Mouse (Mus musculus): ENCODE data around the gene Hemk1. TPM values are rescaled to one million over a fixed set of nuclear protein-coding genes. Genes with fewer than 3 reads are reported as not detected.
A peak's percentile ranks its signal among the peaks of the same experiment; 100 is the strongest.

The Hemk1 gene
- total and polyA plus RNA-seq, 3 experiments = 11.9 to 20.5 (median 12.1) TPM

GRCm38 (mm10) chr9:107298059-107298780, 39.9 kb downstream of the Hemk1 start:
- Histone ChIP-seq H3K9ac (ENCODE audit: insufficient read depth, low read depth) (peak overlapping the region; percentile 16; the same call in 1 of the 2 replicates), H3K9me3 (replicated peaks; ENCODE audit: low read length) (no peaks in the 10 kb centered on the region), H3K79me2 (replicated peaks; ENCODE audit: control insufficient read depth, extremely low read depth, insufficient read depth, poor library complexity, severe bottlenecking) (peaks cover 5% of the 10 kb centered on the region), H3K4me3 (replicated peaks in 1 of 3; ENCODE audit: low read depth in 2 of 3, low read length in 2 of 3, poor library complexity in 1 of 3) (peak overlapping the region in 1 of 3 experiments; percentile 73), H3K36me3 (replicated peaks in 1 of 2; ENCODE audit: control insufficient read depth in 1 of 2, insufficient read depth in 1 of 2, low read length in 1 of 2) (peaks cover 16 to 25% of the 10 kb centered on the region in 2 experiments), H3K4me2 (ENCODE audit: insufficient read depth, low read depth, poor library complexity, severe bottlenecking) (peak overlapping the region; percentile 94), H3K27ac (ENCODE audit: insufficient read depth, low read depth) (no peak overlapping the region), H3K4me1 (ENCODE audit: control insufficient read depth in 1 of 2, insufficient read depth in 2 of 2) (peaks cover 30 to 33% of the 10 kb centered on the region in 2 experiments), H3K27me3 (replicated peaks) (no peaks in the 10 kb centered on the region)
- TF ChIP-seq SIN3A (IDR thresholded peaks at IDR 0.05; ENCODE audit: low read length) (no peak), POLR2A (IDR thresholded peaks at IDR 0.05; ENCODE audit: low read depth, low read length) (no peak), NRF1 (IDR thresholded peaks at IDR 0.05; ENCODE audit: low read depth, low read length) (no peak), HCFC1 (IDR thresholded peaks at IDR 0.05; ENCODE audit: low read depth, low read length) (no peak), ZMIZ1 (IDR thresholded peaks at IDR 0.05; ENCODE audit: low read depth, low read length) (no peak), ETS1 (conservative IDR thresholded peaks at IDR 0.05; ENCODE audit: low read depth, low read length) (no peak), NELFE (IDR thresholded peaks at IDR 0.05; ENCODE audit: low read depth, low read length) (no peak), ZC3H11A (IDR thresholded peaks at IDR 0.05; ENCODE audit: low read depth, low read length) (no peak), JUND (conservative IDR thresholded peaks at IDR 0.05; ENCODE audit: low read depth, low read length) (no peak), BHLHE40 (IDR thresholded peaks at IDR 0.05; ENCODE audit: low read depth, low read length) (no peak), MYC (IDR thresholded peaks at IDR 0.05; ENCODE audit: low read depth, low read length) (no peak), MXI1 (IDR thresholded peaks at IDR 0.05; ENCODE audit: low read depth, low read length) (no peak), KAT2A (IDR thresholded peaks at IDR 0.05; ENCODE audit: insufficient replicate concordance, low read length) (no peak), TBP (conservative IDR thresholded peaks at IDR 0.05; ENCODE audit: low read depth, low read length) (no peak), POLR2AphosphoS2 (IDR thresholded peaks at IDR 0.05; ENCODE audit: low read depth, low read length) (no peak), CHD1 (IDR thresholded peaks at IDR 0.05; ENCODE audit: low read depth, low read length) (no peak), CHD2 (IDR thresholded peaks at IDR 0.05; ENCODE audit: low read length) (no peak), E2F4 (IDR thresholded peaks at IDR 0.05; ENCODE audit: insufficient replicate concordance, low read depth, low read length) (no peak), USF1 (IDR thresholded peaks at IDR 0.05; ENCODE audit: low read depth, low read length) (no peak), RCOR1 (conservative IDR thresholded peaks at IDR 0.05; ENCODE audit: low read depth, low read length) (no peak)
- dilution Hi-C loops (cut with MboI; ENCODE audit: extremely low pct_ligation_motif_present, extremely low pct_unique_long_range_greater_than_20kb, low sequenced_read_pairs) (no loop called here), in situ Hi-C loops (cut with MboI; ENCODE audit: low pct_ligation_motif_present, low pct_unique_long_range_greater_than_20kb, low sequenced_read_pairs) (loop anchor here (5.0 to 25.0 kb wide), 3 partner anchors 39 to 636 kb away; partner anchors contain the start of genes Grm2 and Hemk1)
- no peak for DNase-seq (ENCODE audit: extremely low read depth)

- Histone ChIP-seq H3K79me2 (replicated peaks; ENCODE audit: control insufficient read depth, extremely low read depth, insufficient read depth, poor library complexity, severe bottlenecking) (peaks cover 5% of the 10 kb centered on the region), H3K4me3 (replicated peaks in 1 of 3; ENCODE audit: low read depth in 2 of 3, low read length in 2 of 3, poor library complexity in 1 of 3) (peak overlapping the region; percentile 63 to 93 (median 73)), H3K27ac (ENCODE audit: insufficient read depth, low read depth) (no peak overlapping the region), H3K9me3 (replicated peaks; ENCODE audit: low read length) (no peaks in the 10 kb centered on the region), H3K27me3 (replicated peaks) (peaks cover 4% of the 10 kb centered on the region), H3K36me3 (replicated peaks in 1 of 2; ENCODE audit: control insufficient read depth in 1 of 2, insufficient read depth in 1 of 2, low read length in 1 of 2) (peaks cover 16 to 25% of the 10 kb centered on the region in 2 experiments), H3K9ac (ENCODE audit: insufficient read depth, low read depth) (peak overlapping the region; percentile 94), H3K4me1 (ENCODE audit: control insufficient read depth in 1 of 2, insufficient read depth in 2 of 2) (peaks cover 25 to 28% of the 10 kb centered on the region in 2 experiments), H3K4me2 (ENCODE audit: insufficient read depth, low read depth, poor library complexity, severe bottlenecking) (peak overlapping the region; percentile 94)
- DNase-seq (ENCODE audit: extremely low read depth) = no peak
- in situ Hi-C loops (cut with MboI; ENCODE audit: low pct_ligation_motif_present, low pct_unique_long_range_greater_than_20kb, low sequenced_read_pairs) (loop anchor here (5.0 to 25.0 kb wide), 3 partner anchors 40 to 635 kb away; partner anchors contain the start of genes Grm2 and Hemk1), dilution Hi-C loops (cut with MboI; ENCODE audit: extremely low pct_ligation_motif_present, extremely low pct_unique_long_range_greater_than_20kb, low sequenced_read_pairs) (no loop called here)
- TF ChIP-seq CTCF (conservative IDR thresholded peaks at IDR 0.05 in 1 of 2, IDR thresholded peaks at IDR 0.05 in 1 of 2; ENCODE audit: low read depth in 2 of 2, low read length in 2 of 2) (no peak), TCF12 (IDR thresholded peaks at IDR 0.05; ENCODE audit: low read depth, low read length) (no peak), RAD21 (IDR thresholded peaks at IDR 0.05; ENCODE audit: low read depth, low read length) (no peak), USF2 (conservative IDR thresholded peaks at IDR 0.05; ENCODE audit: low read depth, low read length) (no peak), SIN3A (IDR thresholded peaks at IDR 0.05; ENCODE audit: low read length) (no peak), IRF4 (IDR thresholded peaks at IDR 0.05; ENCODE audit: low read depth, low read length) (no peak), ELF1 (IDR thresholded peaks at IDR 0.05; ENCODE audit: low read depth, low read length) (no peak), NELFE (IDR thresholded peaks at IDR 0.05; ENCODE audit: low read depth, low read length) (no peak), HCFC1 (IDR thresholded peaks at IDR 0.05; ENCODE audit: low read depth, low read length) (no peak), MAX (IDR thresholded peaks at IDR 0.05; ENCODE audit: low read length) (no peak), PAX5 (IDR thresholded peaks at IDR 0.05; ENCODE audit: low read length) (no peak), GABPA (IDR thresholded peaks at IDR 0.05; ENCODE audit: insufficient replicate concordance, low read depth, low read length) (no peak), NRF1 (IDR thresholded peaks at IDR 0.05; ENCODE audit: low read depth, low read length) (no peak), ZNF384 (IDR thresholded peaks at IDR 0.05; ENCODE audit: low read depth, low read length) (no peak), UBTF (IDR thresholded peaks at IDR 0.05; ENCODE audit: low read depth, low read length) (no peak), ZC3H11A (IDR thresholded peaks at IDR 0.05; ENCODE audit: low read depth, low read length) (no peak), USF1 (IDR thresholded peaks at IDR 0.05; ENCODE audit: low read depth, low read length) (no peak), POLR2AphosphoS2 (IDR thresholded peaks at IDR 0.05; ENCODE audit: low read depth, low read length) (no peak)
Measured at GRCm38 (mm10) chr9:107297658-107298057, 40.5 kb downstream of the Hemk1 start.
